Comparison of ENCODE assay signal across 12 mouse cellular contexts in the genomic region with DNA sequence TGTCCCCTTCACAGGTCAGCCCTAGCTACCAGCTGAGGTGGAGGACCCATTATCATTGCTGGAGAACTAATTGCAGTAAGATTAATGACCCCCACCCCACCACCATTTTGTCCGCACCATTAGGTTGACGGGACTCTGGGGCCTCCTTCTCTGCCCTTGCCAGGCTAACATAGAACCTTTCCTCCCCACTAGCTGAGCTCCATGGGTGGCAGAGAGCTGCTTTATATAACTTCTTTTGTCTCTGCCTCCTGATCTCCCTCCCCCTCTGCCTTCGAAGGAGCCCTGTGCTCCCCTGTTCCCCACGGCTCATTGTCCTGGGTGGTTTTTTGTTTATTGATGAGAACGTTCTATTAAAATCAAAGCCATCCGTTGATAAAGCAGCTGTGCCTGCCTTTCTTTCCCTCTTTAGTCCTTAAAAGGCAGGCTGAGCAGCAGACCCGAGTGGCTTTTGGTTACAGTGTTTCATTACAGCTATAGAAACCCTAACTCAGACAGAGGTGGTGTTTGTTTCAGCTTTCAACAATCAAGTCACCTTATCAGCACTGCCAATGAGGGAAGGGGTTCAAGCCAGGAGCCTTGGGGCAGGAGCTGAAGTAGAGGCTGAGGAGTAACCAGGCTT. TPM values are rescaled to one million over a fixed set of nuclear protein-coding genes. Genes with fewer than 3 reads are reported as not detected.
DNase-seq lines count a peak whose midpoint lies in the region; ATAC-seq and TF ChIP-seq lines count a peak whose summit lies in the region.
"Had no signal": no experiment of that assay in that cellular context is flagged by ENCODE, and none has a peak within 500 bp of the region (broad histone marks: within the 10 kb centered on the region; RNA-seq: fewer than 3 reads in every experiment).

No protein-coding gene starts in this region.

- H3K27me3 ChIP-seq in heart, embryonic 10.5 days (ENCODE audit: insufficient read depth, poor library complexity, severe bottlenecking): no peaks in the 10 kb centered on the region
- H3K27me3 ChIP-seq in heart, embryonic 11.5 days (ENCODE audit: control insufficient read depth, insufficient read depth, low read length): no peaks in the 10 kb centered on the region
- no peaks in the 10 kb centered on the region for H3K27me3 ChIP-seq in testis, adult 2 months (ENCODE audit: control insufficient read depth, insufficient read depth, low read length)
- H3K27me3 ChIP-seq in midbrain, embryonic 12.5 days: no peaks in the 10 kb centered on the region

- no peak for ATAC-seq in heart, embryonic 11.5 days (replicated peaks; ENCODE audit: insufficient number of reproducible peaks, low FRiP score, low TSS enrichment)
- ATAC-seq in midbrain, embryonic 12.5 days (ENCODE audit: low FRiP score, low read depth): 0 out of 2 replicates have a peak, but pooled peaks have one; percentile 12
- no peak for ATAC-seq in cerebellum, adult (ENCODE audit: insufficient number of reproducible peaks, low FRiP score, low TSS enrichment)

- TF ChIP-seq POLR2A in testis, adult 2 months (IDR thresholded peaks at IDR 0.05; ENCODE audit: control insufficient read depth, low read depth, low read length): no peak

- H3K4me3 ChIP-seq in heart, embryonic 10.5 days: no peak overlapping the region
- no peak overlapping the region for H3K4me3 ChIP-seq in heart, embryonic 11.5 days (ENCODE audit: low read depth, low read length)
- H3K4me3 ChIP-seq in testis, adult 2 months (ENCODE audit: control insufficient read depth, low read depth, low read length): no peak overlapping the region
- no peak overlapping the region for H3K4me3 ChIP-seq in midbrain, embryonic 12.5 days
- no peak overlapping the region for H3K4me3 ChIP-seq in left cerebral cortex, adult 2 months

- 26% methylated on average over 7 of the region's 7 CpGs for WGBS in heart, embryonic 10.5 days
- 29% methylated on average over 7 of the region's 7 CpGs for WGBS in heart, embryonic 11.5 days (ENCODE audit: insufficient replicate concordance)
- WGBS in midbrain, embryonic 12.5 days: 15% methylated on average over 7 of the region's 7 CpGs

- TF ChIP-seq CTCF in testis, adult 2 months (IDR thresholded peaks at IDR 0.05; ENCODE audit: control insufficient read depth, insufficient read depth, insufficient replicate concordance, low read depth, low read length): no peak
- TF ChIP-seq CTCF in left cerebral cortex, adult 2 months (IDR thresholded peaks at IDR 0.05): no peak

- no peak overlapping the region for H3K4me2 ChIP-seq in heart, embryonic 11.5 days
- no peak overlapping the region for H3K4me2 ChIP-seq in midbrain, embryonic 12.5 days (replicated peaks)

- peak overlapping the region; percentile 56 for H3K27ac ChIP-seq in heart, embryonic 10.5 days
- H3K27ac ChIP-seq in heart, embryonic 11.5 days (ENCODE audit: low read depth, low read length): no peak overlapping the region
- peak overlapping the region; percentile 56 for H3K27ac ChIP-seq in testis, adult 2 months (ENCODE audit: control insufficient read depth, insufficient read depth, low read depth, low read length)
- peak overlapping the region; percentile 44 for H3K27ac ChIP-seq in midbrain, embryonic 12.5 days (replicated peaks)
- H3K27ac ChIP-seq in left cerebral cortex, adult 2 months: no peak overlapping the region
- H3K27ac ChIP-seq: kidney, postnatal 0 days had no signal

- H3K9ac ChIP-seq in heart, embryonic 11.5 days (ENCODE audit: low read depth, low read length): no peak overlapping the region
- no peak overlapping the region for H3K9ac ChIP-seq in midbrain, embryonic 12.5 days (replicated peaks)

- intact Hi-C loops in left cerebral cortex, adult 2 months (cut with DNase I): no loop called here

- no peaks in the 10 kb centered on the region for H3K36me3 ChIP-seq in heart, embryonic 10.5 days
- H3K36me3 ChIP-seq in heart, embryonic 11.5 days (ENCODE audit: control insufficient read depth, insufficient read depth, low read length): no peaks in the 10 kb centered on the region
- H3K36me3 ChIP-seq in testis, adult 2 months (ENCODE audit: control insufficient read depth, insufficient read depth, low read length): no peaks in the 10 kb centered on the region
- H3K36me3 ChIP-seq in midbrain, embryonic 12.5 days: no peaks in the 10 kb centered on the region

- DNase-seq in heart, embryonic 10.5 days (ENCODE audit: low spot score): no peak
- DNase-seq in testis, postnatal 10 days (ENCODE audit: low spot score): no peak
- DNase-seq in testis, postnatal 14 days (ENCODE audit: low spot score): peak; percentile 63
- DNase-seq in left cerebral cortex, adult 2 months (ENCODE audit: extremely low spot score in 1 of 2, low spot score in 2 of 2): no peak
- DNase-seq: adrenal gland, postnatal 14 days; B cell, adult 2 months; cerebellum, adult 9-11 months had no signal

- H3K9me3 ChIP-seq in heart, embryonic 10.5 days: no peaks in the 10 kb centered on the region
- no peaks in the 10 kb centered on the region; the same call in 1 of the 2 replicates for H3K9me3 ChIP-seq in heart, embryonic 11.5 days (replicated peaks; ENCODE audit: control insufficient read depth, low read length)
- H3K9me3 ChIP-seq in midbrain, embryonic 12.5 days: no peaks in the 10 kb centered on the region

- H3K4me1 ChIP-seq in heart, embryonic 10.5 days: peaks cover 31% of the 10 kb centered on the region
- H3K4me1 ChIP-seq in heart, embryonic 11.5 days (ENCODE audit: control insufficient read depth, insufficient read depth, low read length): peaks cover 7% of the 10 kb centered on the region; the same call in 1 of the 2 replicates
- peaks cover 6% of the 10 kb centered on the region for H3K4me1 ChIP-seq in testis, adult 2 months (ENCODE audit: control insufficient read depth, insufficient read depth, low read length)
- H3K4me1 ChIP-seq in midbrain, embryonic 12.5 days: peaks cover 12% of the 10 kb centered on the region

RNA-seq across cellular contexts. Expression of gene Dnah17, which starts 12.2 kb away (rescaled TPM):
- polyA plus RNA-seq in heart, embryonic 10.5 days (2016; fragmentation: Nextera tagmentation; extraction: Ambion mirVana): 0.12 and 0.14 TPM in 2 replicates
- 0.04 and 0.20 TPM in 2 replicates for polyA plus RNA-seq in heart, embryonic 11.5 days (2014; fragmentation: Nextera tagmentation; extraction: Ambion mirVana)
- polyA plus RNA-seq in testis, adult 2 months (2012; rRNA removed): 34.0 and 35.8 TPM in 2 replicates
- polyA plus RNA-seq in midbrain, embryonic 12.5 days (2016; fragmentation: Nextera tagmentation; extraction: Ambion mirVana): 0.26 and 0.37 TPM in 2 replicates
- total RNA-seq in left cerebral cortex, adult 2 months (2021): under 1 TPM; 0.05 to 0.16 TPM

Comparison
In these comparisons a context has a peak if more than half of its experiments do, and no peak if none do; other contexts are left out.
1. H3K27ac ChIP-seq: peak in heart, embryonic 10.5 days (single experiment), testis, adult 2 months (single experiment) and midbrain, embryonic 12.5 days (single experiment); none in heart, embryonic 11.5 days (single experiment) and left cerebral cortex, adult 2 months (single experiment).
2. RNA of gene Dnah17, which starts 12.2 kb away (polyA plus RNA-seq): 34.0 to 35.8 TPM in testis, adult 2 months; 0.26 to 0.37 TPM in midbrain, embryonic 12.5 days, 0.04 to 0.20 TPM in heart, embryonic 11.5 days and 0.12 to 0.14 TPM in heart, embryonic 10.5 days; every median in the first group is over 10 times any median in the second.